Mouse (Mus musculus): ENCODE measurements at regions not wholly inside any gene's neighbourhood (a gene's known extent, or its start where the extent isn't known, plus 50 kb on each side); places are given as distances from the start of the nearest gene placed in this dataset.

DNA sequence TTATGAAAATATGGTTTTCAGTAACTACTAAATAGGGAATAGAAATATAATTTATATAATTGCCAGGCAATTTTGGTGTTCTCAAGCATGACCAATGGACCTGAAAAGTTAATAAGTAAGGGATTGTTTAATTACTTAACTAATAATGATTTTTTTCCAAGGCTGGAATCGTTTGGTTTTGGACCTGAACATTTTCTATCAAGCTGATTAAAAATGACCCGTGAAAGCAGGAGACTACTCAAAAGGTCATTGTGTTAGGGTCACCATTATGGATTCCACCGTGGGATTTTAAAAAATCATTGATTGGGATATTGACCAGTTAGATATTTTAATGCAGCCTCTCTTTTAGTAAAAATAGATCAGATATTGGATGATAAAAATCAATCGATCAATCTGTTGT lies 416.9 kb downstream of the Pik3r1 start:
- TF ChIP-seq CTCF (IDR thresholded peaks at IDR 0.05; ENCODE audit: low read depth) = no peak
- TF ChIP-seq EP300 (IDR thresholded peaks at IDR 0.05; ENCODE audit: low read depth) = no peak

Measured in liver, embryonic 14.5 days (tissue).